Mouse (Mus musculus): Measurements from ENCODE around the gene Guca2a. TPM values are rescaled to one million over a fixed set of nuclear protein-coding genes. Genes with fewer than 3 reads are reported as not detected.

The Guca2a gene
- polyA plus RNA-seq, 1 experiment from 2014 or later: not detected

- WGBS: 75% methylated on average over 4 of the region's 4 CpGs
- Histone ChIP-seq H3K4me1 (replicated peaks) (peaks cover 24% of the 10 kb centered on the region), H3K4me2 (no peak overlapping the region), H3K4me3 (no peak overlapping the region), H3K27ac (no peak overlapping the region), H3K36me3 (no peaks in the 10 kb centered on the region), H3K9ac (no peak overlapping the region), H3K9me3 (replicated peaks) (no peaks in the 10 kb centered on the region), H3K27me3 (no peaks in the 10 kb centered on the region)
- no peak for ATAC-seq (replicated peaks; ENCODE audit: insufficient number of reproducible peaks, insufficient read depth, low FRiP score, low read depth)
Measured at GRCm38 (mm10) chr4:119668596-119668995, 31.1 kb downstream of the Guca2a start.

- ATAC-seq (replicated peaks; ENCODE audit: insufficient number of reproducible peaks, insufficient read depth, low FRiP score, low read depth): no peak
- WGBS: 72% methylated on average over 10 of the region's 10 CpGs
- H3K9me3 ChIP-seq (replicated peaks): no peaks in the 10 kb centered on the region
Measured at GRCm38 (mm10) chr4:119669356-119670209, 32.1 kb downstream of the Guca2a start.

GRCm38 (mm10) chr4:119670210-119670555, 32.7 kb downstream of the Guca2a start:
- Histone ChIP-seq H3K4me3 (no peak overlapping the region), H3K4me2 (no peak overlapping the region), H3K27ac (no peak overlapping the region), H3K4me1 (replicated peaks) (peaks cover 22% of the 10 kb centered on the region), H3K9ac (no peak overlapping the region), H3K36me3 (no peaks in the 10 kb centered on the region), H3K9me3 (replicated peaks) (no peaks in the 10 kb centered on the region), H3K27me3 (no peaks in the 10 kb centered on the region)
- 57% methylated on average over 7 of the region's 7 CpGs for WGBS
- ATAC-seq (replicated peaks; ENCODE audit: insufficient number of reproducible peaks, insufficient read depth, low FRiP score, low read depth): no peak

More at GRCm38 (mm10) chr4:119669356-119670209, 32.1 kb downstream of the Guca2a start:
- no peak overlapping the region for H3K27ac ChIP-seq
- H3K36me3 ChIP-seq: no peaks in the 10 kb centered on the region
- no peaks in the 10 kb centered on the region for H3K27me3 ChIP-seq
- H3K4me1 ChIP-seq (replicated peaks): peaks cover 24% of the 10 kb centered on the region
- H3K4me2 ChIP-seq: no peak overlapping the region
- no peak overlapping the region for H3K9ac ChIP-seq
- H3K4me3 ChIP-seq: no peak overlapping the region

GRCm38 (mm10) chr4:119670736-119671135, 33.2 kb downstream of the Guca2a start:
- H3K4me3 ChIP-seq: no peak overlapping the region
- H3K27ac ChIP-seq: no peak overlapping the region
- no peaks in the 10 kb centered on the region for H3K36me3 ChIP-seq
- H3K9ac ChIP-seq: no peak overlapping the region
- peaks cover 22% of the 10 kb centered on the region for H3K4me1 ChIP-seq (replicated peaks)
- ATAC-seq (replicated peaks; ENCODE audit: insufficient number of reproducible peaks, insufficient read depth, low FRiP score, low read depth): no peak
- no peaks in the 10 kb centered on the region for H3K27me3 ChIP-seq
- no peak overlapping the region for H3K4me2 ChIP-seq
- no peaks in the 10 kb centered on the region for H3K9me3 ChIP-seq (replicated peaks)
- 80% methylated on average over 6 of the region's 6 CpGs for WGBS

GRCm38 (mm10) chr4:119671164-119671563, 33.7 kb downstream of the Guca2a start:
- ATAC-seq (replicated peaks; ENCODE audit: insufficient number of reproducible peaks, insufficient read depth, low FRiP score, low read depth): no peak
- 66% methylated on average over 9 of the region's 9 CpGs for WGBS
- no peaks in the 10 kb centered on the region for H3K9me3 ChIP-seq (replicated peaks)
- no peak overlapping the region for H3K27ac ChIP-seq
- H3K4me2 ChIP-seq: no peak overlapping the region
- no peaks in the 10 kb centered on the region for H3K36me3 ChIP-seq
- no peak overlapping the region for H3K4me3 ChIP-seq
- no peak overlapping the region for H3K9ac ChIP-seq
- no peaks in the 10 kb centered on the region for H3K27me3 ChIP-seq
- peaks cover 18% of the 10 kb centered on the region for H3K4me1 ChIP-seq (replicated peaks)

- Histone ChIP-seq H3K27ac (no peak overlapping the region), H3K4me2 (no peak overlapping the region), H3K9me3 (replicated peaks) (no peaks in the 10 kb centered on the region), H3K4me1 (replicated peaks) (peaks cover 12% of the 10 kb centered on the region), H3K4me3 (no peak overlapping the region), H3K27me3 (no peaks in the 10 kb centered on the region), H3K9ac (no peak overlapping the region), H3K36me3 (no peaks in the 10 kb centered on the region)
- no peak for ATAC-seq (replicated peaks; ENCODE audit: insufficient number of reproducible peaks, insufficient read depth, low FRiP score, low read depth)
- 24% methylated on average over 5 of the region's 5 CpGs for WGBS
Measured at GRCm38 (mm10) chr4:119672685-119673084, 35.2 kb downstream of the Guca2a start.

- Histone ChIP-seq H3K9me3 (replicated peaks) (no peaks in the 10 kb centered on the region), H3K9ac (no peak overlapping the region), H3K27ac (no peak overlapping the region), H3K4me1 (replicated peaks) (no peaks in the 10 kb centered on the region; the same call in 1 of the 2 replicates), H3K4me3 (no peak overlapping the region), H3K4me2 (no peak overlapping the region), H3K27me3 (no peaks in the 10 kb centered on the region), H3K36me3 (no peaks in the 10 kb centered on the region)
- no peak for ATAC-seq (replicated peaks; ENCODE audit: insufficient number of reproducible peaks, insufficient read depth, low FRiP score, low read depth)
- 60% methylated on average over 5 of the region's 5 CpGs for WGBS
Measured at GRCm38 (mm10) chr4:119682596-119682995, 45.1 kb downstream of the Guca2a start.

- no peak for ATAC-seq (replicated peaks; ENCODE audit: insufficient number of reproducible peaks, insufficient read depth, low FRiP score, low read depth)
- Histone ChIP-seq H3K36me3 (no peaks in the 10 kb centered on the region), H3K27ac (no peak overlapping the region), H3K9ac (no peak overlapping the region), H3K9me3 (replicated peaks) (no peaks in the 10 kb centered on the region), H3K4me2 (no peak overlapping the region), H3K4me1 (replicated peaks) (no peaks in the 10 kb centered on the region; the same call in 1 of the 2 replicates), H3K27me3 (no peaks in the 10 kb centered on the region), H3K4me3 (no peak overlapping the region)
- 74% methylated on average over 2 of the region's 2 CpGs for WGBS
Measured at GRCm38 (mm10) chr4:119685746-119686145, 48.2 kb downstream of the Guca2a start.

Other genes starting within 250 kb of the Guca2a start
- gene Ccdc30, start 222.2 kb upstream of the Guca2a start, polyA plus RNA-seq (2015; fragmentation: Nextera tagmentation; extraction: Ambion mirVana): 2.7 and 3.2 TPM in 2 replicates
- 27.0 and 28.8 TPM in 2 replicates for gene Ppcs, start 215.3 kb upstream of the Guca2a start, polyA plus RNA-seq (2015; fragmentation: Nextera tagmentation; extraction: Ambion mirVana)
- gene Zmynd12, start 214.9 kb upstream of the Guca2a start, polyA plus RNA-seq (2015; fragmentation: Nextera tagmentation; extraction: Ambion mirVana): 0.15 and 0.28 TPM in 2 replicates
- 4.1 and 4.2 TPM in 2 replicates for gene Rimkla, start 145.1 kb upstream of the Guca2a start, polyA plus RNA-seq (2015; fragmentation: Nextera tagmentation; extraction: Ambion mirVana)
- 20.6 and 21.8 TPM in 2 replicates for gene Foxj3, start 100.7 kb upstream of the Guca2a start, polyA plus RNA-seq (2015; fragmentation: Nextera tagmentation; extraction: Ambion mirVana)
- 3.3 and 4.3 TPM in 2 replicates for gene Frg2f1, start 98.2 kb upstream of the Guca2a start, polyA plus RNA-seq (2015; fragmentation: Nextera tagmentation; extraction: Ambion mirVana)
- not detected in 2 replicates for gene Guca2b, start 21.2 kb downstream of the Guca2a start, polyA plus RNA-seq (2015; fragmentation: Nextera tagmentation; extraction: Ambion mirVana)
- gene Hivep3, start 96.1 kb downstream of the Guca2a start, polyA plus RNA-seq (2015; fragmentation: Nextera tagmentation; extraction: Ambion mirVana): 6.7 and 8.9 TPM in 2 replicates

Measured in heart, embryonic 15.5 days (tissue).